ENCODE assay signal across 8 mouse cellular contexts in genomic region chr7:35553751-35554604, GRCm38 (mm10). TPM values are rescaled to one million over a fixed set of nuclear protein-coding genes. Genes with fewer than 3 reads are reported as not detected.
DNase-seq lines count a peak whose midpoint lies in the region; ATAC-seq lines count a peak whose summit lies in the region.

No protein-coding gene starts in this region.

- peaks cover 13% of the 10 kb centered on the region for H3K36me3 ChIP-seq in heart, embryonic 11.5 days (ENCODE audit: control insufficient read depth, insufficient read depth, low read length)
- H3K36me3 ChIP-seq in heart, embryonic 13.5 days, result peaks cover 29% of the 10 kb centered on the region
- H3K36me3 ChIP-seq in liver, embryonic 16.5 days (ENCODE audit: control insufficient read depth, insufficient read depth), result peaks cover 23% of the 10 kb centered on the region

- 61% methylated on average over 10 of the region's 10 CpGs for WGBS in heart, embryonic 11.5 days (ENCODE audit: insufficient replicate concordance)
- 61% methylated on average over 10 of the region's 10 CpGs for WGBS in heart, embryonic 13.5 days
- WGBS in liver, embryonic 16.5 days (ENCODE audit: insufficient replicate concordance), result 36% methylated on average over 10 of the region's 10 CpGs

- ATAC-seq in heart, embryonic 11.5 days (replicated peaks; ENCODE audit: insufficient number of reproducible peaks, low FRiP score, low TSS enrichment), result no peak
- no peak for ATAC-seq in heart, embryonic 13.5 days (ENCODE audit: extremely low read depth, insufficient number of reproducible peaks, low FRiP score, low TSS enrichment)
- ATAC-seq in liver, embryonic 16.5 days (ENCODE audit: low read depth), result no peak
- no peak for ATAC-seq in granulocyte monocyte progenitor cell, adult 5-6 weeks (replicated peaks; ENCODE audit: poor library complexity, severe bottlenecking)

- H3K4me2 ChIP-seq in heart, embryonic 11.5 days, result peak overlapping the region; percentile 96
- H3K4me2 ChIP-seq in heart, embryonic 13.5 days, result peak overlapping the region; percentile 96
- peak overlapping the region; percentile 96 for H3K4me2 ChIP-seq in liver, embryonic 16.5 days (ENCODE audit: low read depth, low read length)

- intact Hi-C loops in heart, postnatal 25 days (cut with DNase I), result loop anchor here (10.0 kb wide), 1 partner anchor 201 kb away; the partner anchor contains the start of gene Dpy19l3

- no peaks in the 10 kb centered on the region for H3K9me3 ChIP-seq in heart, embryonic 11.5 days (replicated peaks; ENCODE audit: control insufficient read depth, low read length)
- no peaks in the 10 kb centered on the region for H3K9me3 ChIP-seq in heart, embryonic 13.5 days
- no peaks in the 10 kb centered on the region for H3K9me3 ChIP-seq in liver, embryonic 16.5 days (replicated peaks; ENCODE audit: control insufficient read depth, low read length)

- H3K4me3 ChIP-seq in heart, embryonic 11.5 days (ENCODE audit: low read depth, low read length), result peak overlapping the region; percentile 86
- H3K4me3 ChIP-seq in heart, embryonic 13.5 days, result peak overlapping the region; percentile 88
- peak overlapping the region; percentile 88 for H3K4me3 ChIP-seq in liver, embryonic 16.5 days (ENCODE audit: low read depth, low read length)

- H3K4me1 ChIP-seq in heart, embryonic 11.5 days (ENCODE audit: control insufficient read depth, insufficient read depth, low read length), result peaks cover 4% of the 10 kb centered on the region; the same call in 1 of the 2 replicates
- peaks cover 29% of the 10 kb centered on the region for H3K4me1 ChIP-seq in heart, embryonic 13.5 days
- peaks cover 54% of the 10 kb centered on the region for H3K4me1 ChIP-seq in liver, embryonic 16.5 days (ENCODE audit: control insufficient read depth, low read depth, low read length)

- 0 out of 2 replicates have a peak overlapping the region, but pooled peaks have one; percentile 98 for H3K27ac ChIP-seq in heart, embryonic 11.5 days (ENCODE audit: low read depth, low read length)
- H3K27ac ChIP-seq in heart, embryonic 13.5 days (replicated peaks), result peak overlapping the region; percentile 99
- H3K27ac ChIP-seq in liver, embryonic 16.5 days (ENCODE audit: low read length), result peak overlapping the region; percentile 98

- no peak for DNase-seq in heart, postnatal 25 days (ENCODE audit: low spot score)
- peak; percentile 74 for DNase-seq in c-Kit-positive CD71-positive TER-119-positive erythroid progenitor cells, embryonic 14.5 days (ENCODE audit: low spot score)
- peak; percentile 45 for DNase-seq in kidney, postnatal 14 days
- DNase-seq in right cerebral cortex, adult 2 months (ENCODE audit: low spot score in 2 of 2), result peak; percentile 45 to 49

- peak overlapping the region; percentile 98; the same call in 1 of the 2 replicates for H3K9ac ChIP-seq in heart, embryonic 11.5 days (ENCODE audit: low read depth, low read length)
- H3K9ac ChIP-seq in heart, embryonic 13.5 days, result peak overlapping the region; percentile 94
- H3K9ac ChIP-seq in liver, embryonic 16.5 days (ENCODE audit: low read depth, low read length), result peak overlapping the region; percentile 95

- H3K27me3 ChIP-seq in heart, embryonic 11.5 days (ENCODE audit: control insufficient read depth, insufficient read depth, low read length), result no peaks in the 10 kb centered on the region
- no peaks in the 10 kb centered on the region for H3K27me3 ChIP-seq in heart, embryonic 13.5 days (replicated peaks)
- H3K27me3 ChIP-seq in liver, embryonic 16.5 days (ENCODE audit: control insufficient read depth, insufficient read depth, low read depth, low read length), result no peaks in the 10 kb centered on the region

RNA-seq across cellular contexts. Expression of gene Nudt19, which starts 2.1 kb away (rescaled TPM):
- 90.4 and 99.8 TPM in 2 replicates for polyA plus RNA-seq in heart, embryonic 11.5 days (2014; fragmentation: Nextera tagmentation; extraction: Ambion mirVana)
- total RNA-seq in heart, postnatal 25 days (2021), result 10 to 100 TPM; 75.1 to 83.7 TPM
- 89.9 and 104 TPM in 2 replicates for polyA plus RNA-seq in heart, embryonic 13.5 days (2015; fragmentation: Nextera tagmentation; extraction: Ambion mirVana)
- 50.7 and 54.6 TPM in 2 replicates for polyA plus RNA-seq in liver, embryonic 16.5 days (2015; fragmentation: Nextera tagmentation; extraction: Ambion mirVana)
- total RNA-seq in granulocyte monocyte progenitor cell, adult 5-6 weeks (2014; fragmentation: Nextera tagmentation), result 98.2 and 110 TPM in 2 replicates
- 44.6 and 52.5 TPM in 2 replicates for total RNA-seq in granulocyte monocyte progenitor cell, adult 5-6 weeks (2017)

RNA-seq across cellular contexts. Expression of gene Tdrd12, which starts 16.4 kb away (rescaled TPM):
- polyA plus RNA-seq in heart, embryonic 11.5 days (2014; fragmentation: Nextera tagmentation; extraction: Ambion mirVana), result 0.42 and 0.67 TPM in 2 replicates
- total RNA-seq in heart, postnatal 25 days (2021), result under 1 TPM in 1 of 2 experiments, not detected in 1; 0.42 TPM
- polyA plus RNA-seq in heart, embryonic 13.5 days (2015; fragmentation: Nextera tagmentation; extraction: Ambion mirVana), result 0.88 and 0.99 TPM in 2 replicates
- 0.04 and 0.12 TPM in 2 replicates for polyA plus RNA-seq in liver, embryonic 16.5 days (2015; fragmentation: Nextera tagmentation; extraction: Ambion mirVana)
- total RNA-seq in granulocyte monocyte progenitor cell, adult 5-6 weeks (2014; fragmentation: Nextera tagmentation), result not detected in 2 replicates
- total RNA-seq in granulocyte monocyte progenitor cell, adult 5-6 weeks (2017), result not detected in 2 replicates

RNA-seq across cellular contexts. Expression of gene Rgs9bp, which starts 31.4 kb away (rescaled TPM):
- polyA plus RNA-seq in heart, embryonic 11.5 days (2014; fragmentation: Nextera tagmentation; extraction: Ambion mirVana), result 1.0 and 1.7 TPM in 2 replicates
- under 1 TPM; 0.03 to 0.06 TPM for total RNA-seq in heart, postnatal 25 days (2021)
- polyA plus RNA-seq in heart, embryonic 13.5 days (2015; fragmentation: Nextera tagmentation; extraction: Ambion mirVana), result 0.49 and 0.51 TPM in 2 replicates
- 0.04 and 0.06 TPM in 2 replicates for polyA plus RNA-seq in liver, embryonic 16.5 days (2015; fragmentation: Nextera tagmentation; extraction: Ambion mirVana)
- 0.30 and 1.2 TPM in 2 replicates for total RNA-seq in granulocyte monocyte progenitor cell, adult 5-6 weeks (2014; fragmentation: Nextera tagmentation)
- 0.36 and 0.65 TPM in 2 replicates for total RNA-seq in granulocyte monocyte progenitor cell, adult 5-6 weeks (2017)

RNA-seq across cellular contexts. Expression of gene Ankrd27, which starts 32.1 kb away (rescaled TPM):
- polyA plus RNA-seq in heart, embryonic 11.5 days (2014; fragmentation: Nextera tagmentation; extraction: Ambion mirVana), result 15.5 and 18.8 TPM in 2 replicates
- 10 to 100 TPM; 12.3 to 12.6 TPM for total RNA-seq in heart, postnatal 25 days (2021)
- polyA plus RNA-seq in heart, embryonic 13.5 days (2015; fragmentation: Nextera tagmentation; extraction: Ambion mirVana), result 15.3 and 15.6 TPM in 2 replicates
- 23.3 and 23.9 TPM in 2 replicates for polyA plus RNA-seq in liver, embryonic 16.5 days (2015; fragmentation: Nextera tagmentation; extraction: Ambion mirVana)
- total RNA-seq in granulocyte monocyte progenitor cell, adult 5-6 weeks (2014; fragmentation: Nextera tagmentation), result 40.4 and 66.7 TPM in 2 replicates
- total RNA-seq in granulocyte monocyte progenitor cell, adult 5-6 weeks (2017), result 40.0 and 49.7 TPM in 2 replicates
